Mouse (Mus musculus) hematopoietic stem cell, adult 5-6 weeks (primary cell): Measurements from ENCODE around the gene Cpe. TPM values are rescaled to one million over a fixed set of nuclear protein-coding genes. Genes with fewer than 3 reads are reported as not detected.

Experiments
- ATAC-seq, 2 experiments: fragments of 125-278 bp in 1 of 2; replicated peaks in 1 of 2; 2 replicates each; pipeline ENCODE4 v1.8.0; 2016 to 2017; ENCODE audit warnings: inconsistent platforms in 2 of 2, mild to moderate bottlenecking in 2 of 2, moderate number of reproducible peaks in 2 of 2, low read depth in 1 of 2, moderate TSS enrichment in 1 of 2; ENCODE audit not compliant: low FRiP score in 2 of 2, poor library complexity in 2 of 2, severe bottlenecking in 2 of 2, insufficient read depth in 1 of 2, low TSS enrichment in 1 of 2
- total RNA-seq: library from RNA; stranded (forward); fragments of 172-1452, 232-1000 nt; gene quantifications from 2 replicates; pipeline ENCODE4 v1.2.3, GENCODE M21; 2017

Cpe gene
- total RNA-seq, 1 experiment from 2014 or later: not detected

DNA sequence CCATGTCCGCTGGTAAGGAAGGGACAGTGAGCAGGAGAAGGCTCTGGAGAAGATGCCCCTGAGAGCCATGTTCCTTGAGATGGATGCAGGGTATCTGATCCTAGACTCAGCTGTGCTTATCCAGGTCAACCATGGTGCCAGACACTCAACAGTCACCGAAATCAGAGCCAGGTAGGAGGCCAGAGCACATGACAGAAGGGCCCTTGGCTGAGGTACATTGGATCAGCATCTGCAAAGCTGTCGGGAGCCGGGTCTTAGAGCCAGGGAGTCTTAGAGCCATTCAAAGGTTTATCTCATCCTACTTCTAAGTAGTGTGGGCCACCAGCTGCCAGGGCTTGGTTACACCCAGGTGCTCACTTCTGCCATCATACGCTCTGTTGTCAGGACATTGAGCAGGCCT, 46.4 kb downstream of the Cpe start:
- no peak for ATAC-seq

DNA sequence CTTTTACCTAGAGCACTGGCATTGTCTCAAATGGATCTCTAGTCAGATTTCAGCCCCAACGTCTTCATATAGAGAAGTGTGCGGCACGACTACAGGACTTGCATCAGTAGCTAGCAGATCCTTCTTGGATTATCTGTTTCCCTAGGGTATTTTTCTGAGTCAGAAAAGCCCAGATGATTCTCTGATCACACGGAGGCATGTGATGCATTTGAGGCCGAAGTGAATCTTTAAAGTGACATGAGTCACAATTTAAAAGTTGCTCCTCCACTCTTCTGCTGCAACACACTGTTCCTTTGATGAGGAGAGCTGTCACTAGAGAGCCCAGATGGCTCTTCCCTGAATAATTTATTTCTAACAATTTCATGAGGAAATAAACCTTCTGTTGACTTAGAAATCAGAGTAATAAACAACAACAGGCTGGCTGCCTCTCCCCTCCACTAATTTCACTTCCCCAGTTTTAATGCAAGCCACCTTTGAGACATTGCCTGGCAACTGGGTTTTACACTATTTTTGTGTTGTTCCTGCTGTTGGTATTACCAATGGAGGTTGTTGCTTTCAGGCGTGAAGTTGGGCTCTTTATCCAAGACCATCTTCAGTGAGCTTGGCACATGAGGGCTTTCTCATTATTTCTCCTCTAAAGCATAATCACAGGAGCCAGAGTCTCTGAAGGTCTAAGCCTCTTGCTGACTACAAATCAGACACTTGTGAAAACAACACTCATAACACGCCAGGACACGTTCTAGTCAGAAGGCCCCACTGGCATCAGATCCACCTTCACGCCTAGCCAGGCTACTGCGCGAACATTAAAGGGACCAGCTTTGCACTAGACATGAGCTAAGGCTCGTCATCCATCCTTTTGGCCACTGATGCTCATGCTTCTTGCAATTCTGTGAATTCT, 48.5 kb downstream of the Cpe start:
- no peak for ATAC-seq

DNA sequence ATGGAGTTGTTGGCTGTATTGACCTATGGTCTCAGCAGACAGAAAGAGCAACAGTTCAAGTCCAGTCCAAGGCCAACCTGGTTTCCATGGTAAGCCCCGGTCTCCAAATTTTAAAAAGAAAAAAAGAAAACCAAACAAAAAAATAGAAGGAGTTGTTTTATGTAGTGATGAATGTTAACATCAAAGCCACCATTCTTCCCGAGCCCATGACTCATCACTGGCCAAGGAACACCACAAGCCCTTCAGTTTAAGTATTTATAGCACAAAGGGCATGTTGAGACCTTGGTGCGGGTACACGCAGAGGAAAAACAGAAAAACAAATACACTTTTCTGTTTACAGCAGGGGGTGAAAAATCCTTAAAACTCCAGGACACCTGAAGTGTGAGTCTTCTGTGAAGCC, 49.5 kb downstream of the Cpe start:
- no peak for ATAC-seq

GRCm38 (mm10) chr8:64642799-64643198, 50.1 kb downstream of the Cpe start:
- ATAC-seq: 0 out of 4 replicates have a peak, but pooled peaks of 1 of the 2 experiments have one; percentile 27

GRCm38 (mm10) chr8:64640599-64640998, 52.3 kb downstream of the Cpe start:
- ATAC-seq: no peak

DNA sequence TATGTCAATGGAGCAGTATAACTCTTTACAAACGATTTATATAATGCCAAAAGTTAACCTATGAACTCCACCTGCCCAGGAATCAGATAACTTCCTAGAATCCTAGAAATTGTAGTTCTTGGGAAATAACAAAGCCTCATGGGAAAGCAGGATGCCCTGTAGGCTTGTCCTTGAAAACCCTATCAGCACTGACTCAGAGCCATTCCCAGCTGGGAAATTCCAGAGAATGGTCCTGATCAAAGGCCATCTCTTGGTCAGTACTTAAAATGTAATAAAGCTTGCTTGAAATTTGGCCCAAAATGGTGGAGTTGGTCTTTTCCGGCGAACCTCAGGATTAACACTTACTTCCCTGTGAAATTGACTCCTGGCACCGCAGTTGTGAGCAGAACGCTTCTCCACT, 53.2 kb downstream of the Cpe start:
- ATAC-seq: no peak

- ATAC-seq: no peak
These were observed 58.0 kb downstream of the Cpe start for GRCm38 (mm10) chr8:64634901-64635300.

GRCm38 (mm10) chr8:64634131-64634865, 58.6 kb downstream of the Cpe start:
- ATAC-seq: no peak

GRCm38 (mm10) chr8:64632169-64632568, 60.7 kb downstream of the Cpe start:
- no peak for ATAC-seq

GRCm38 (mm10) chr8:64631761-64632160, 61.1 kb downstream of the Cpe start:
- no peak for ATAC-seq

GRCm38 (mm10) chr8:64629034-64629760, 63.7 kb downstream of the Cpe start:
- no peak for ATAC-seq

DNA sequence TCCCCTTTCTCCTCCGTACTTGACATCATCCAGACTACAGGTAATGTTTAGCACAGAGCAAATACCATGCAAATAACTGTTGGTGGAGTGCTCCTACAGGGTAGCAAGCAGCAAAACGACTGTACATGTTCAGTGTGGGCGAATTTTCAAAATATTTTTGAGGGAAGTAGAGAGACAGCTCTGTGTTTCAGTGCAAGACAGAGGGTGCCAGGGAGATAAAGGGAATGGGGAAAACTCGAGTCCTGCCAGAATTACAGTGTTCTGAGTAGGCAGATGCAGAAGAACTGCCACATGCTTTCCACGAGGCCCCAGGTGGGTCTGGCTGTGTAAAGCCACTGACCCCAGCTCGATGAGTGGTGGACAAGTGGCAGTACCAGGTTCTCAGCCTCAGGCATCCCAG, 64.8 kb downstream of the Cpe start:
- no peak for ATAC-seq

GRCm38 (mm10) chr8:64624603-64625037, 68.2 kb downstream of the Cpe start:
- ATAC-seq: no peak

- no peak for ATAC-seq
These were observed 72.3 kb downstream of the Cpe start for GRCm38 (mm10) chr8:64620365-64621150.

DNA sequence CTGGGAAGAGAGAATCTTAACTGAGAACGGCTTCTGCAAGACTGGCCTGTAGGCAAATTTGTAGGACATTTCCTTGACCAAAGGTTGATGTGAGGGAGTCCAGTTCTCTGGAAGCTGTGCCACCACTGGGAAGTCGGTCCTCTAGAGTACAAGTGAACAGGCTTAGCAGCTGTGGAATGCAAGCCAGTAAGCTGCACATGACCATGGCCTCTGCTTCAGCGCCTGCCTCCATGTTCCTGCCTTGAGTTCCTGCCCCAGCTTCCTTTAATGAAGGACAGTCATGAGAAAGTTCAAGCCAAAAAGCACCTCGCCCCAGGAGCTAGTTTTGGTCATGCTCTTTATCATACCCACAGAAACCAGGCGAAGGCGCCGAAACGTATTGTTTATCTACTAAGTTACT, 73.2 kb downstream of the Cpe start:
- ATAC-seq: no peak

DNA sequence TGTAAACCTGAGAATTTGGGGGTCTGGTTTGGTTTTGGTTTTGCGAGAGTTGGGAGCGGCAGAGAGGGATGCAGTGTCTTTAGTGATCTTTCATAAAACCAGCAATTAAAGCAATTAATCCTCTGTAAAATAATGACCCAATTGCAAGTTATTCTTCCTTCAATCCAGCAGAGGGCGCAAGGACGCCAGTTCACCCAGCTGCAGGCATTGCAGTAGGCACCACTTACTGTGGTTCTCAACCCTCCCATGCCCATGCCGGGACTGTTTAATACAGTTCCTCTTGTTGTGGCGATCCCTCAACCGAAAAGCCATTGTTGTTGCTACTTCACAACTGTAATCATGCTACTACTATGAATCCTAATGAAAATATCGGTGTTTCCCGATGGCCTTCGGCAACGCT, 74.2 kb downstream of the Cpe start:
- ATAC-seq: peak; percentile 90 to 91

DNA sequence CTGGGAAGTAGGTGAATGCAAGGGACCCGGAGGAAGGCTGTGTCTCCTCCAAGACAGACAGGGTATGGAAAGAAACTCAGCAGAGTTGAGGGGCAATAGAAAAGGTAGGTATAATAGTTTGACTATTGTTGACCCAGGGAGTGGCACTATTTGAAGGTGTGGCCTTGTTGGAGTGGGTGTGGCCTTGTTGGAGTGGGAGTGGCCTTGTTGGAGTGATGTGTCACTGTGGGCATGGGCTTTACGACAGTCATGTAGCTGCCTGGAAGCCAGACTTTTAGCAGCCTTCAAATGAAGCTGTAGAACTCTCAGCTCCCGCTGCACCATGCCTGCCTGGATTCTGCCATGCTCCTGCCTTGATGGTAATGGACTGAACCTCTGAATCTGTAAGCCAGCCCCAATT, 76.3 kb downstream of the Cpe start:
- no peak for ATAC-seq
